Mouse (Mus musculus): Measurements from ENCODE around the gene Rabgap1l.

Gene Rabgap1l

GRCm38 (mm10) chr1:160176903-160177302 lies 616.1 kb downstream of the Rabgap1l start:
- no peak for DNase-seq (ENCODE audit: low spot score)

Data from c-Kit-positive CD71-positive TER-119-positive erythroid progenitor cells, embryonic 14.5 days (primary cell).